In the genomic region with DNA sequence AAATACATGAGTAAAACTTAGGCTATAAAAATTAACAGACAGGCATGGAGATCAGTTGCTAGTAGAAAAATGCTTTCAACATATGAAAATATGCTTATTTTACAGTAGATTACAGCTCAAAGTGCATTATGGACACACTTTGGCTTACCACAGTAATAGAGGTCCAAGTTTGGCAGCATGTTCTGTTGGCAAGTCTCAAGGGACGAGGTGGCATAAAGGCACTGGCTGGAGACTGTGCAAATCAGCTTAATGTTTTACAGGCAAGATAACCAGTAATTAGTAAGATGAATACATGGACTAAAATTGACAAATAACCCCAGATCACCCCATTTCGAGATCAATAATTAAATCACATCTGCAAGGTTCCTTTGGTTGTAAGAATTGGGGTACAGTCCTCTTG, we compare ENCODE assay signal across 25 mouse cellular contexts.
A peak's percentile ranks its signal among the peaks of the same experiment; 100 is the strongest.
DNase-seq lines count a peak whose midpoint lies in the region; ATAC-seq lines count a peak whose summit lies in the region.
"Had no signal": no experiment of that assay in that cellular context is flagged by ENCODE, and none has a peak within 500 bp of the region (broad histone marks: within the 10 kb centered on the region; RNA-seq: fewer than 3 reads in every experiment).

No protein-coding gene starts in this region.

- peak; percentile 7 for DNase-seq in adrenal gland, postnatal 10 days
- DNase-seq in adrenal gland, adult 18-20 months (ENCODE audit: low spot score in 2 of 2) = no peak
- DNase-seq in kidney, adult 8-10 months = peak; percentile 1 to 27
- peak; percentile 5 to 27 for DNase-seq in kidney, postnatal 36 days
- no peak for DNase-seq in kidney, postnatal 4 days
- DNase-seq: adrenal gland, adult 2 months; adrenal gland, postnatal 14 days; adrenal gland, postnatal 36 days; B cell, adult 2 months; cerebellum, adult 11-12 months; cerebellum, adult 2 months; cerebellum, adult 9-10 months; cerebellum, postnatal 10 days; cerebellum, postnatal 25 days; forebrain, postnatal 0 days had no signal

- no peaks in the 10 kb centered on the region for H3K36me3 ChIP-seq in kidney, embryonic 15.5 days
- H3K36me3 ChIP-seq: embryonic facial prominence, embryonic 10.5 days; embryonic facial prominence, embryonic 12.5 days; forebrain, embryonic 15.5 days; G1E had no signal

- 79% methylated on average over 2 of the region's 2 CpGs for WGBS in kidney, embryonic 15.5 days

- no peak overlapping the region for H3K9ac ChIP-seq in kidney, embryonic 15.5 days
- H3K9ac ChIP-seq: embryonic facial prominence, embryonic 12.5 days; forebrain, embryonic 13.5 days; forebrain, embryonic 15.5 days; forebrain, postnatal 0 days had no signal

- H3K27me3 ChIP-seq in kidney, embryonic 15.5 days = no peaks in the 10 kb centered on the region
- H3K27me3 ChIP-seq: CH12.LX; embryonic facial prominence, embryonic 12.5 days; forebrain, embryonic 13.5 days; forebrain, embryonic 15.5 days; Patski had no signal

- ATAC-seq in kidney, embryonic 15.5 days (replicated peaks; ENCODE audit: low FRiP score) = no peak
- ATAC-seq: activated CD4-positive, CD25-positive, alpha-beta regulatory T cell, adult 4 months; CD4-positive, CD25-positive, alpha-beta regulatory T cell, adult 4 months; forebrain, embryonic 13.5 days; forebrain, embryonic 15.5 days; forebrain, postnatal 0 days; Patski had no signal

- H3K4me3 ChIP-seq in kidney, embryonic 15.5 days (replicated peaks) = no peak overlapping the region
- H3K4me3 ChIP-seq: embryonic facial prominence, embryonic 10.5 days; embryonic facial prominence, embryonic 12.5 days; forebrain, embryonic 13.5 days; forebrain, embryonic 15.5 days had no signal

- no peak overlapping the region for H3K4me2 ChIP-seq in kidney, embryonic 15.5 days
- H3K4me2 ChIP-seq: embryonic facial prominence, embryonic 12.5 days; forebrain, embryonic 13.5 days; forebrain, embryonic 15.5 days had no signal

- H3K27ac ChIP-seq in kidney, embryonic 15.5 days = no peak overlapping the region
- H3K27ac ChIP-seq: embryonic facial prominence, embryonic 10.5 days; embryonic facial prominence, embryonic 12.5 days; forebrain, embryonic 13.5 days; forebrain, embryonic 15.5 days had no signal

- no peaks in the 10 kb centered on the region for H3K9me3 ChIP-seq in kidney, embryonic 15.5 days (replicated peaks)
- H3K9me3 ChIP-seq: embryonic facial prominence, embryonic 12.5 days; forebrain, embryonic 15.5 days had no signal

- no peaks in the 10 kb centered on the region for H3K4me1 ChIP-seq in kidney, embryonic 15.5 days
- H3K4me1 ChIP-seq: embryonic facial prominence, embryonic 10.5 days; embryonic facial prominence, embryonic 12.5 days; forebrain, embryonic 13.5 days; forebrain, embryonic 15.5 days had no signal

Comparison
In these comparisons a context has a peak if more than half of its experiments do, and no peak if none do; other contexts are left out.
1. DNase-seq: peak in adrenal gland, postnatal 10 days (single experiment), kidney, adult 8-10 months (2 of 2) and kidney, postnatal 36 days (2 of 2); none in adrenal gland, adult 18-20 months (0 of 2) and kidney, postnatal 4 days (0 of 2).